Mouse (Mus musculus): Measurements from ENCODE around the gene Hist1h3h. TPM values are rescaled to one million over a fixed set of nuclear protein-coding genes. Genes with fewer than 3 reads are reported as not detected.
"Not testable (repeated sequence)": the region's sequence is repeated elsewhere in the genome, so short reads cannot be mapped to it uniquely, and the experiment has no call there.

Hist1h3h gene
- polyA plus RNA-seq (2016; fragmentation: Nextera tagmentation; extraction: Ambion mirVana), result 16.0 and 36.8 TPM in 2 replicates

GRCm38 (mm10) chr13:21717397-21718357 is at the start of gene Hist1h3h:
TSS of gene Hist1h3h (plus strand) at chr13:21717659.
- not testable (repeated sequence) for H3K9me3 ChIP-seq, H3K27me3 ChIP-seq, H3K36me3 ChIP-seq
- Histone ChIP-seq H3K4me2 (peak within 1 kb of the TSS; percentile 78), H3K4me3 (replicated peaks) (peak within 1 kb of the TSS; percentile 50), H3K27ac (peak within 1 kb of the TSS; percentile 97), H3K9ac (replicated peaks) (peak within 1 kb of the TSS; percentile 80), H3K4me1 (replicated peaks) (peaks cover 27% of the 10 kb centered on the region)
- peak; percentile 24; the same call in 1 of the 2 replicates for ATAC-seq (ENCODE audit: insufficient number of reproducible peaks, insufficient read depth, low FRiP score, low TSS enrichment, low read depth)
- under 1% methylated on average over 26 of the region's 56 CpGs for WGBS

- ATAC-seq (ENCODE audit: insufficient number of reproducible peaks, insufficient read depth, low FRiP score, low TSS enrichment, low read depth), result no peak
- H3K4me3 ChIP-seq (replicated peaks), result no peak within 1 kb of the TSS
- no peak within 1 kb of the TSS for H3K27ac ChIP-seq
- no peak within 1 kb of the TSS for H3K9ac ChIP-seq (replicated peaks)
- no peaks in the 10 kb centered on the region for H3K4me1 ChIP-seq (replicated peaks)
- H3K4me2 ChIP-seq, result no peak within 1 kb of the TSS
- H3K36me3 ChIP-seq, result no peaks in the 10 kb centered on the region
- no peaks in the 10 kb centered on the region for H3K9me3 ChIP-seq
- H3K27me3 ChIP-seq, result no peaks in the 10 kb centered on the region
- WGBS, result 85% methylated on average over 2 of the region's 2 CpGs
Observed at GRCm38 (mm10) chr13:21677305-21677704, 40.2 kb upstream of the Hist1h3h start, which contains the start of gene Olfr1360. TSS of gene Olfr1360 (minus strand) at chr13:21677405.

- Histone ChIP-seq H3K9me3 (no peaks in the 10 kb centered on the region), H3K36me3 (no peaks in the 10 kb centered on the region), H3K4me3 (replicated peaks) (no peak within 1 kb of the TSS), H3K4me1 (replicated peaks) (no peaks in the 10 kb centered on the region), H3K4me2 (no peak within 1 kb of the TSS), H3K9ac (replicated peaks) (no peak within 1 kb of the TSS), H3K27ac (no peak within 1 kb of the TSS), H3K27me3 (no peaks in the 10 kb centered on the region)
- ATAC-seq (ENCODE audit: insufficient number of reproducible peaks, insufficient read depth, low FRiP score, low TSS enrichment, low read depth), result no peak
Observed at GRCm38 (mm10) chr13:21697811-21698210, 19.6 kb upstream of the Hist1h3h start, which contains the start of gene Olfr1359. TSS of gene Olfr1359 (plus strand) at chr13:21698111.

GRCm38 (mm10) chr13:21706669-21707068 is 10.8 kb upstream of the Hist1h3h start:
- H3K4me1 ChIP-seq (replicated peaks), result no peaks in the 10 kb centered on the region
- H3K9ac ChIP-seq (replicated peaks), result no peak overlapping the region
- H3K9me3 ChIP-seq, result no peaks in the 10 kb centered on the region
- no peak for ATAC-seq (ENCODE audit: insufficient number of reproducible peaks, insufficient read depth, low FRiP score, low TSS enrichment, low read depth)
- no peak overlapping the region for H3K4me3 ChIP-seq (replicated peaks)
- no peaks in the 10 kb centered on the region for H3K27me3 ChIP-seq
- no peak overlapping the region for H3K27ac ChIP-seq
- no peak overlapping the region for H3K4me2 ChIP-seq
- WGBS, result 74% methylated on average over 4 of the region's 4 CpGs
- no peaks in the 10 kb centered on the region for H3K36me3 ChIP-seq

GRCm38 (mm10) chr13:21710031-21710711 is 7.3 kb upstream of the Hist1h3h start:
- peak overlapping the region; percentile 59 for H3K4me2 ChIP-seq
- ATAC-seq (ENCODE audit: insufficient number of reproducible peaks, insufficient read depth, low FRiP score, low TSS enrichment, low read depth), result peak; percentile 53; the same call in 1 of the 2 replicates
- H3K4me1 ChIP-seq (replicated peaks), result peaks cover 4% of the 10 kb centered on the region
- H3K4me3 ChIP-seq (replicated peaks), result peak overlapping the region; percentile 59
- H3K27me3 ChIP-seq, result no peaks in the 10 kb centered on the region
- peak overlapping the region; percentile 81 for H3K27ac ChIP-seq
- H3K36me3 ChIP-seq, result no peaks in the 10 kb centered on the region
- H3K9me3 ChIP-seq, result no peaks in the 10 kb centered on the region
- peak overlapping the region; percentile 62 for H3K9ac ChIP-seq (replicated peaks)
- under 1% methylated on average over 32 of the region's 32 CpGs for whole genome bisulfite sequencing

GRCm38 (mm10) chr13:21710821-21711525 is 6.5 kb upstream of the Hist1h3h start:
- Histone ChIP-seq H3K27ac (peak overlapping the region; percentile 23; the same call in 1 of the 2 replicates), H3K4me3 (replicated peaks) (peak overlapping the region; percentile 59), H3K27me3 (no peaks in the 10 kb centered on the region), H3K4me2 (peak overlapping the region; percentile 59), H3K36me3 (no peaks in the 10 kb centered on the region), H3K9me3 (no peaks in the 10 kb centered on the region), H3K9ac (replicated peaks) (peak overlapping the region; percentile 53), H3K4me1 (replicated peaks) (peaks cover 8% of the 10 kb centered on the region)
- ATAC-seq (ENCODE audit: insufficient number of reproducible peaks, insufficient read depth, low FRiP score, low TSS enrichment, low read depth), result peak; percentile 49; the same call in 1 of the 2 replicates
- 2% methylated on average over 22 of the region's 22 CpGs for WGBS

GRCm38 (mm10) chr13:21711698-21712097 is 5.8 kb upstream of the Hist1h3h start:
- no peaks in the 10 kb centered on the region for H3K9me3 ChIP-seq
- ATAC-seq (ENCODE audit: insufficient number of reproducible peaks, insufficient read depth, low FRiP score, low TSS enrichment, low read depth), result no peak
- 37% methylated on average over 4 of the region's 4 CpGs for WGBS
- peak overlapping the region; percentile 59 for H3K4me2 ChIP-seq
- H3K27me3 ChIP-seq, result no peaks in the 10 kb centered on the region
- no peak overlapping the region for H3K27ac ChIP-seq
- H3K4me1 ChIP-seq (replicated peaks), result peaks cover 8% of the 10 kb centered on the region
- H3K9ac ChIP-seq (replicated peaks), result peak overlapping the region; percentile 53; the same call in 1 of the 2 replicates
- no peaks in the 10 kb centered on the region for H3K36me3 ChIP-seq
- peak overlapping the region; percentile 59 for H3K4me3 ChIP-seq (replicated peaks)

- H3K4me1 ChIP-seq (replicated peaks), result peaks cover 18% of the 10 kb centered on the region
- no peaks in the 10 kb centered on the region for H3K27me3 ChIP-seq
- peak overlapping the region; percentile 47 for H3K4me3 ChIP-seq (replicated peaks)
- H3K27ac ChIP-seq, result peak overlapping the region; percentile 97
- H3K4me2 ChIP-seq, result peak overlapping the region; percentile 78
- WGBS, result 2% methylated on average over 7 of the region's 7 CpGs
- no peak for ATAC-seq (ENCODE audit: insufficient number of reproducible peaks, insufficient read depth, low FRiP score, low TSS enrichment, low read depth)
- H3K9ac ChIP-seq (replicated peaks), result peak overlapping the region; percentile 69; the same call in 1 of the 2 replicates
- H3K9me3 ChIP-seq, result no peaks in the 10 kb centered on the region
- H3K36me3 ChIP-seq, result no peaks in the 10 kb centered on the region
Observed at GRCm38 (mm10) chr13:21714725-21715124, 2.7 kb upstream of the Hist1h3h start.

GRCm38 (mm10) chr13:21715131-21715863 is 2.2 kb upstream of the Hist1h3h start:
- no peaks in the 10 kb centered on the region for H3K36me3 ChIP-seq
- WGBS, result 1% methylated on average over 22 of the region's 22 CpGs
- peak overlapping the region; percentile 47 for H3K4me3 ChIP-seq (replicated peaks)
- peak overlapping the region; percentile 69 for H3K9ac ChIP-seq (replicated peaks)
- H3K4me2 ChIP-seq, result peak overlapping the region; percentile 78
- peaks cover 18% of the 10 kb centered on the region for H3K4me1 ChIP-seq (replicated peaks)
- H3K27me3 ChIP-seq, result no peaks in the 10 kb centered on the region
- H3K9me3 ChIP-seq, result no peaks in the 10 kb centered on the region
- peak overlapping the region; percentile 97 for H3K27ac ChIP-seq
- no peak for ATAC-seq (ENCODE audit: insufficient number of reproducible peaks, insufficient read depth, low FRiP score, low TSS enrichment, low read depth)

- H3K27me3 ChIP-seq, H3K36me3 ChIP-seq, H3K9me3 ChIP-seq: not testable (repeated sequence)
- peak within 1 kb of the TSS; percentile 78 for H3K9ac ChIP-seq (replicated peaks)
- peak; percentile 91 for ATAC-seq (ENCODE audit: insufficient number of reproducible peaks, insufficient read depth, low FRiP score, low TSS enrichment, low read depth)
- H3K4me1 ChIP-seq (replicated peaks), result peaks cover 25% of the 10 kb centered on the region
- H3K27ac ChIP-seq, result peak within 1 kb of the TSS; percentile 97
- peak within 1 kb of the TSS; percentile 47 for H3K4me3 ChIP-seq (replicated peaks)
- 0% methylated on average over 33 of the region's 50 CpGs for WGBS
- peak within 1 kb of the TSS; percentile 78 for H3K4me2 ChIP-seq
Observed at GRCm38 (mm10) chr13:21715864-21716539, 1.5 kb upstream of the Hist1h3h start, which contains the start of the genes Hist1h2bl and Hist1h2ai. TSS of gene Hist1h2bl (minus strand) at chr13:21716143. TSS of gene Hist1h2ai (plus strand) at chr13:21716422.
